Mouse (Mus musculus) embryonic facial prominence, embryonic 11.5 days (tissue): ENCODE data around the gene Hbq1b. TPM values are rescaled to one million over a fixed set of nuclear protein-coding genes. Genes with fewer than 3 reads are reported as not detected.

Source experiments
- ATAC-seq: fragments of 200-750 bp; cut with Nextera tagmentation; replicated peaks from 2 replicates; pipeline ENCODE4 v1.8.0; 2017; ENCODE audit warnings: low read depth; ENCODE audit not compliant: insufficient number of reproducible peaks, low FRiP score, low TSS enrichment
- DNase-seq: peaks from one replicate; pipeline ENCODE4 v3.0.0-alpha.2; 2015; ENCODE audit warnings: low spot score
- H3K27ac ChIP-seq: fragments of 300-500 bp; sonication (generic); replicated peaks from 2 replicates; pipeline ENCODE4 v1.5.1; 2014; ENCODE audit warnings: mild to moderate bottlenecking, low read depth, low read length, control low read depth
- H3K27me3 ChIP-seq: fragments of 300-500 bp; sonication (generic); 2 replicates; pipeline ENCODE4 v1.6.1; 2014; ENCODE audit warnings: mild to moderate bottlenecking, low read length, moderate library complexity, mixed read lengths; ENCODE audit not compliant: control insufficient read depth, insufficient read depth
- H3K36me3 ChIP-seq: fragments of 300-500 bp; sonication (generic); replicated peaks from 2 replicates; pipeline ENCODE4 v1.6.1; 2014; ENCODE audit warnings: low read depth, mild to moderate bottlenecking, low read length, moderate library complexity, mixed read lengths; ENCODE audit not compliant: control insufficient read depth, insufficient read depth
- H3K4me1 ChIP-seq: fragments of 300-500 bp; sonication (generic); 2 replicates; pipeline ENCODE4 v1.6.1; 2014; ENCODE audit warnings: low read length, mixed read lengths; ENCODE audit not compliant: control insufficient read depth, insufficient read depth
- H3K4me2 ChIP-seq: fragments of 300-500 bp; sonication (generic); 2 replicates; pipeline ENCODE4 v1.6.1; 2014; ENCODE audit warnings: low read depth, mild to moderate bottlenecking, control low read depth, low read length, moderate library complexity
- H3K4me3 ChIP-seq: fragments of 300-500 bp; sonication (generic); 2 replicates; pipeline ENCODE4 v1.5.1; 2014; ENCODE audit warnings: low read depth, low read length, control low read depth
- H3K9ac ChIP-seq: fragments of 300-500 bp; sonication (generic); replicated peaks from 2 replicates; pipeline ENCODE4 v1.6.1; 2014; ENCODE audit warnings: mild to moderate bottlenecking, control low read depth, low read length
- H3K9me3 ChIP-seq: fragments of 300-500 bp; sonication (generic); replicated peaks from 2 replicates; pipeline ENCODE4 v1.6.1; 2016; ENCODE audit warnings: mild to moderate bottlenecking, low read length, inconsistent platforms, mixed read lengths; ENCODE audit not compliant: control insufficient read depth
- WGBS: fragments of 180-500 bp; shearing (Covaris S2); extraction: QIAGEN DNeasy Blood & Tissue Kit; methylation state at CpG from one replicate; pipeline ENCODE4 v1.1.7; 2014; 5-methylcytosine and 5-hydroxymethylcytosine counted together
- polyA plus RNA-seq: library from polyadenylated mRNA; unstranded; fragments of >200 nt; fragmentation: Nextera tagmentation; extraction: Ambion mirVana; gene quantifications from 2 replicates; pipeline ENCODE4 v1.2.1, GENCODE M21; 2014

The Hbq1b gene
- polyA plus RNA-seq, 1 experiment from 2014 or later = 6.3 TPM

DNA sequence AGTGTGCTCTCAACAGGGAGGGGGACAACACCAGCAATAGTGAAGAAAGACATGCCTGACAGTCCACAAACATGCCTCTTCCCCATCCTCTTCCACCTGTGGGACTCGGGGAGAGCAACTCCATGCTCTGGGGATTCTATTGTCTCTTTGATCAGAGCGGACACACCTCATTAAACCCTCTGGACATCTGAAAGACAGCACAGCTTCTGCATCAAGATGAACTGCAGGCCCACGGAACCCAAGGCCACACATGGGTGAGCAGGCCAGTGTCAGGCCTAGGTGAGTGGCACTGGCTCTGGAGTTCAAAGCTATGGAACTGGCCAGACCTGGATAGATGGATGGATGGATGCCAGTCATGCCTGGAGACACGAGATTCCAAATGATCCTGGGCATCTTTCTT, 22.7 kb downstream of the Hbq1b start:
- Histone ChIP-seq H3K36me3 (no peaks in the 10 kb centered on the region), H3K4me2 (no peak overlapping the region), H3K4me1 (no peaks in the 10 kb centered on the region), H3K27ac (no peak overlapping the region), H3K27me3 (no peaks in the 10 kb centered on the region), H3K9me3 (no peaks in the 10 kb centered on the region), H3K4me3 (no peak overlapping the region), H3K9ac (no peak overlapping the region)
- ATAC-seq (no peak), DNase-seq (no peak)
- WGBS = 60% methylated on average over 4 of the region's 4 CpGs

DNA sequence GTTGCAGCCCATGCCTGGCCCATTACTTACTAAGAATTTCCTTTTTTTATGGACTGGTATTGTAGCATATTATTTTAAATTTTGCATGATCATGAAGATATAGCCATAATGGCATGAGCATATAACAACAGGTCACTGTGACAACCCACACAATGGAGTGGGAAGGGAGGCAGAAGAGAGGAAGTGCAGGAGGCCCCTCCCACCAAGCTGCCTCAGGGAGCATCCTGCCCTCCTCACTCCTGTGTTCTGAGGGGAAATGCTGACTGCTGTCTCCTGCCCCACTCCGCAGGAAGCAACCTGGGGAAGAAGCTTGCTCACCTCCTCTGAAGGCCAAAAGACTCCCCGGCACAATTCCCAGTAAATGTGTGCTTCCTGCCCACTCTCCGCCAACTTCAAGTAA, 23.2 kb downstream of the Hbq1b start:
- no peaks in the 10 kb centered on the region for H3K4me1 ChIP-seq
- ATAC-seq (no peak), DNase-seq (no peak)
- H3K9ac ChIP-seq = no peak overlapping the region
- H3K27me3 ChIP-seq = no peaks in the 10 kb centered on the region
- no peaks in the 10 kb centered on the region for H3K36me3 ChIP-seq
- H3K4me3 ChIP-seq = no peak overlapping the region
- no peaks in the 10 kb centered on the region for H3K9me3 ChIP-seq
- H3K27ac ChIP-seq = no peak overlapping the region
- WGBS = 73% methylated on average over 3 of the region's 3 CpGs
- no peak overlapping the region for H3K4me2 ChIP-seq

DNA sequence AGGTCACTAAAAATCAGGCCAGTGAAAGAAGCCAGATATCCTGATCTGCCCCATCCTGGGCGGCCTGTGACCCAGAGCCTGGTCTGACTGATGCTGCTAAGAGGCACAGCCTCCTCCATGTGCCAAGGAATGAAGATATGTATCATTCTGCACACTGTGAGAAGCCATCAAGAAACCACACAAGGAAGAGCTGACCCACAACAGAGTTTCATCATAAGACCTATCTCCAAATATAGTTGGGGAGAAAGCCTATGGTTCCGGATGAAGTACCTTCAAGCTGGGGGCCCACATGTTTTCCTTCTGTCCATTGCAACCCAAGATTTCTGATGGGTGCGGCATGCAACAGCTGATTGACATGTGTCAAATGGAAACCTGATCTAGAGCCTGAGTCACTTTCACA, 29.2 kb downstream of the Hbq1b start:
- H3K36me3 ChIP-seq = no peaks in the 10 kb centered on the region
- no peak for ATAC-seq
- H3K4me2 ChIP-seq = no peak overlapping the region
- H3K4me1 ChIP-seq = no peaks in the 10 kb centered on the region
- DNase-seq = no peak
- H3K27me3 ChIP-seq = no peaks in the 10 kb centered on the region
- H3K9ac ChIP-seq = no peak overlapping the region
- no peak overlapping the region for H3K4me3 ChIP-seq
- 78% methylated on average over 3 of the region's 3 CpGs for WGBS
- H3K9me3 ChIP-seq = no peaks in the 10 kb centered on the region
- H3K27ac ChIP-seq = no peak overlapping the region

DNA sequence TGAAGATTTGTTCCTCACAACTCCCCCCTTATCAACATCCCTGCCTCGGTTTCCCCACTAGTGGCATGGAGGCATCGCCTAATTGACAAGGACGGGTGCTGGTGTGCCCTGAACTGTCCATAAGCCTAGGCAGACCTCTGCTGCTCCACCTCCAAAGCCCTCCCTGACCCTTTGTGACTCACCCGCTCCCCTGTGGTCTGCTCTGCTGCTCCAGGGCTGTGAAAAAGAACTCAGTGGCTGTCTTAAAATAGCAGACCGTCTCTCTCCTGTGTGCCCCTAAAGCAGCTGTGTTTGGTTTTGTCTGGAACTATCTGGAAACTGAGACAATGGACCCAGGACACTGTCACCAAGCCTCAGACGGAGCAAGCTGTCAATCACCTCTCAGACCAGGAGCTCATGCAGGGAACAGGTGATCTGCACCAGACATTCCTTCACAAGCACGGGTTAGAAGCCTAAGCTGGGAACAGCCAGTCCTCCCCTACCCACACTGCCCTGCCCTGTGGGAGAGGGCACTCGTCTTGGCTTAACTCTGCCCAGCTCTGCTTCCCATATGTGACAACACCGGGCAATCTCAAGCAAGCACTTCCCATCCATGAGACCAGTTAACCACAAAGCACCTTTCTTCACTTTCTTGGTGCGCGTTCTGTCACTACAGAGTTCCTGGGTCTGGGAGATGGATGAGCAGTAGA, 33.9 kb downstream of the Hbq1b start:
- Histone ChIP-seq H3K9me3 (no peaks in the 10 kb centered on the region), H3K36me3 (no peaks in the 10 kb centered on the region), H3K4me3 (no peak overlapping the region), H3K4me1 (no peaks in the 10 kb centered on the region), H3K9ac (no peak overlapping the region), H3K4me2 (no peak overlapping the region), H3K27me3 (no peaks in the 10 kb centered on the region), H3K27ac (no peak overlapping the region)
- no peak for DNase-seq
- no peak for ATAC-seq
- 64% methylated on average over 11 of the region's 11 CpGs for whole genome bisulfite sequencing

DNA sequence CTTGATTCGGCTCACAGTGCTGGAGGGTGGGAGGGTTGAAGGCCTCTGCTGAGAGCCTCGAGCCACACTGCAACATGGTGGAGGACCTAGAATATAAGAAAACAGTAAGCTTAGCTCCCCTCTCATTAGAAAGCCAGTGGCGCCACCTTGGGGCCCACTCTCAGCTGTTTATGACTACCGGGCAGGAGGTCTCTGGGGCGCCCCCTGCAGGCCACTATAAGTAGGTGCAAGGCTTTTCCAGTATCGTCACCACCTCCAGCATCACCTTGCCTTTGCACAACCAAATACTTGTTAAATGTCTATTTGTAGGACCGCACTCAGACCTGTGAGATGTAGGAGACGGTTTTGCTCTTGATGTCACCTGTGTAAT, 34.4 kb downstream of the Hbq1b start:
- Histone ChIP-seq H3K4me3 (no peak overlapping the region), H3K4me2 (no peak overlapping the region), H3K4me1 (no peaks in the 10 kb centered on the region), H3K9me3 (no peaks in the 10 kb centered on the region), H3K36me3 (no peaks in the 10 kb centered on the region), H3K27ac (no peak overlapping the region), H3K9ac (no peak overlapping the region), H3K27me3 (no peaks in the 10 kb centered on the region)
- DNase-seq (peak; percentile 66), ATAC-seq (no peak)
- WGBS = 32% methylated on average over 8 of the region's 8 CpGs

DNA sequence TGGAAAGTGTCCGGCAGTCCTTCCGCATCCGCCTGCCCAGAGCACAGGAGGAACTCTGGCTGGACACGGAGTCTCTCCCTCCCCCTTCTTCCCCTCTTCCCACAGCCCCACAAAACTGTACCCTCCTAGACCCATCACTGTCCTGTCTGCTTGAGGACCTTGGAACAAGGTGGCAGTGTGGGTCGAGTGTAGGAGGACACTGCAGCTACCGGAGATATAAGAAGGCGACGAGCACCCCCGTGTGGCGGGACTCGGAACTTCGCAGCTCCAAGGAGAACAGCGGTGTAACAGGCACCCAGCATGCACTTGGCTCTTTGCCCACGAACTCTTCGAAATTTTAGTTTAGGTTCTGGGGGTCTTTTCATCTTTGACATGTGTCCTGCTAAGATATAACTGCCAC, 37.8 kb downstream of the Hbq1b start:
- WGBS = 10% methylated on average over 15 of the region's 15 CpGs
- Histone ChIP-seq H3K9ac (no peak overlapping the region), H3K4me2 (no peak overlapping the region)

DNA sequence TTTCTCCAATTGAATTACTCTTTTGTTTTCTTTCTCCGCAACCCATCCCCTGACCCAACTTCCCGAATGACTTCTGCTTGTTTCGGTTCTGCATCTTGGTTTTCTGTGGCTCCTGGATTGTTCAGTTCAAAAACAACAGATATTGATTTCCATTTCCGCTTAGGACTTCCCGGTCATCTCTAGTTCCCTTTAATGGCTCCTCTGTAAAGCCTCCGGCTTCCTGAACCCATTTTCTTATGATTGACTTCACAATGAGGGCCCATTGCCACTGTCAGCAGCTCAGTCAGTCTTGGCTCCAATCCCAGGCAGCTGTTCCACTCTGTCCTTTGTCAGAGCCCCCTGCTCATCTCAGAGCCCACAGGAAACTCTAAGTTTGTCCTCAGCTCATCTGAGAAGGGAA, 44.3 kb downstream of the Hbq1b start:
- ATAC-seq = no peak
- Histone ChIP-seq H3K36me3 (no peaks in the 10 kb centered on the region), H3K9ac (no peak overlapping the region), H3K4me2 (no peak overlapping the region), H3K27me3 (no peaks in the 10 kb centered on the region), H3K27ac (no peak overlapping the region), H3K4me3 (no peak overlapping the region), H3K4me1 (no peaks in the 10 kb centered on the region), H3K9me3 (no peaks in the 10 kb centered on the region)
- DNase-seq = no peak
- 51% methylated on average over 6 of the region's 6 CpGs for WGBS

More for the DNA sequence above, 37.8 kb downstream of the Hbq1b start:
- DNase-seq (peak; percentile 93), ATAC-seq (peak; percentile 95)
- no peak overlapping the region for H3K27ac ChIP-seq
- no peaks in the 10 kb centered on the region for H3K36me3 ChIP-seq
- H3K9me3 ChIP-seq = no peaks in the 10 kb centered on the region
- H3K4me1 ChIP-seq = no peaks in the 10 kb centered on the region
- H3K4me3 ChIP-seq = no peak overlapping the region
- no peaks in the 10 kb centered on the region for H3K27me3 ChIP-seq

DNA sequence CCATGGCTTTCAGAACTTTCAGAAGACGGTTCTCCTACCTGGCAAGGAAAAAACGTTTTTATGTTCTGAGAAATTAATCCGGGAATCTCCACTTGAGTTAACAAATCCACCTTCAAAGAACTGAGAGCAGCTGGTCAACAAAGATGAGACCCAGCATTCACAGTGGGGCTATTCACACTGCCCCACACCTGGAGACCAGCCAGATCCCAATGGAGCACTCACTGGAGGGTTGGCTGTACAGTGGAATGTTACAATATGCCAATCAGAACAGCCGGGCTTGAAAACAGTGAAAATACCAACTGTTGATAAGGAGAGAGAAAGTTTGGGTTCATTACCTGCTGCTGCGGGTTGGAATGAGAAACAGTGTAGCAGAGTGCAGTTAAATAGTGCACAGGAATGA, 45.1 kb downstream of the Hbq1b start:
- Histone ChIP-seq H3K36me3 (no peaks in the 10 kb centered on the region), H3K9me3 (no peaks in the 10 kb centered on the region), H3K4me3 (no peak overlapping the region), H3K4me2 (no peak overlapping the region), H3K27me3 (no peaks in the 10 kb centered on the region), H3K9ac (no peak overlapping the region), H3K27ac (no peak overlapping the region), H3K4me1 (no peaks in the 10 kb centered on the region)
- ATAC-seq = no peak
- no peak for DNase-seq
- 69% methylated on average over 5 of the region's 5 CpGs for WGBS
